Mouse (Mus musculus): ENCODE results near the gene Defb30.
A peak's percentile ranks its signal among the peaks of the same experiment; 100 is the strongest.

- TF ChIP-seq GATA1 (IDR thresholded peaks at IDR 0.05; ENCODE audit: low read length) (peak; percentile 90), TAL1 (IDR thresholded peaks at IDR 0.05; ENCODE audit: low read length) (peak; percentile 72)
Observed at GRCm38 (mm10) chr14:63062184-63062583, 12.4 kb upstream of the Defb30 start.
